Mouse (Mus musculus): Measurements from ENCODE around the gene Tmem178. TPM values are rescaled to one million over a fixed set of nuclear protein-coding genes. Genes with fewer than 3 reads are reported as not detected.
A peak's percentile ranks its signal among the peaks of the same experiment; 100 is the strongest.

The Tmem178 gene
- polyA plus RNA-seq, 1 experiment from 2014 or later = 33.9 TPM

- ATAC-seq (ENCODE audit: low FRiP score) = peak; percentile 41
- H3K36me3 ChIP-seq (replicated peaks; ENCODE audit: control insufficient read depth, insufficient read depth) = no peaks in the 10 kb centered on the region
- no peak for DNase-seq (ENCODE audit: low spot score)
- H3K27me3 ChIP-seq (ENCODE audit: control insufficient read depth, insufficient read depth, low read length) = no peaks in the 10 kb centered on the region
- 71% methylated on average over 12 of the region's 12 CpGs for WGBS
- H3K4me3 ChIP-seq (replicated peaks; ENCODE audit: low read length) = no peak overlapping the region
- 0 out of 2 replicates have a peak overlapping the region, but pooled peaks have one; percentile 16 for H3K4me2 ChIP-seq (replicated peaks)
- peak overlapping the region; percentile 77 for H3K27ac ChIP-seq
- no peaks in the 10 kb centered on the region for H3K9me3 ChIP-seq (ENCODE audit: control insufficient read depth, low read length)
- no peak overlapping the region for H3K9ac ChIP-seq
- peaks cover 12% of the 10 kb centered on the region; the same call in 1 of the 2 replicates for H3K4me1 ChIP-seq (replicated peaks; ENCODE audit: control insufficient read depth, insufficient read depth, low read length)
Observed at GRCm38 (mm10) chr17:80981721-80982411, 37.4 kb downstream of the Tmem178 start.

- WGBS = 5% methylated on average over 8 of the region's 8 CpGs
- no peak overlapping the region for H3K4me3 ChIP-seq (replicated peaks; ENCODE audit: low read length)
- no peaks in the 10 kb centered on the region for H3K36me3 ChIP-seq (replicated peaks; ENCODE audit: control insufficient read depth, insufficient read depth)
- H3K27me3 ChIP-seq (ENCODE audit: control insufficient read depth, insufficient read depth, low read length) = no peaks in the 10 kb centered on the region
- H3K4me2 ChIP-seq (replicated peaks) = 0 out of 2 replicates have a peak overlapping the region, but pooled peaks have one; percentile 16
- no peaks in the 10 kb centered on the region for H3K9me3 ChIP-seq (ENCODE audit: control insufficient read depth, low read length)
- peak; percentile 88 for DNase-seq (ENCODE audit: low spot score)
- H3K9ac ChIP-seq = no peak overlapping the region
- peaks cover 12% of the 10 kb centered on the region; the same call in 1 of the 2 replicates for H3K4me1 ChIP-seq (replicated peaks; ENCODE audit: control insufficient read depth, insufficient read depth, low read length)
- H3K27ac ChIP-seq = peak overlapping the region; percentile 77
- ATAC-seq (ENCODE audit: low FRiP score) = peak; percentile 86
Observed at GRCm38 (mm10) chr17:80982412-80982787, 38.0 kb downstream of the Tmem178 start.

- H3K27me3 ChIP-seq (ENCODE audit: control insufficient read depth, insufficient read depth, low read length) = no peaks in the 10 kb centered on the region
- H3K27ac ChIP-seq = no peak overlapping the region
- peaks cover 12% of the 10 kb centered on the region; the same call in 1 of the 2 replicates for H3K4me1 ChIP-seq (replicated peaks; ENCODE audit: control insufficient read depth, insufficient read depth, low read length)
- no peak overlapping the region for H3K9ac ChIP-seq
- no peak overlapping the region for H3K4me3 ChIP-seq (replicated peaks; ENCODE audit: low read length)
- ATAC-seq (ENCODE audit: low FRiP score) (no peak), DNase-seq (ENCODE audit: low spot score) (no peak)
- no peaks in the 10 kb centered on the region for H3K9me3 ChIP-seq (ENCODE audit: control insufficient read depth, low read length)
- no peaks in the 10 kb centered on the region for H3K36me3 ChIP-seq (replicated peaks; ENCODE audit: control insufficient read depth, insufficient read depth)
- H3K4me2 ChIP-seq (replicated peaks) = no peak overlapping the region
- WGBS = 74% methylated on average over 10 of the region's 10 CpGs
Observed at GRCm38 (mm10) chr17:80982976-80983375, 38.5 kb downstream of the Tmem178 start.

- Histone ChIP-seq H3K9ac (no peak overlapping the region), H3K9me3 (ENCODE audit: control insufficient read depth, low read length) (no peaks in the 10 kb centered on the region), H3K4me1 (replicated peaks; ENCODE audit: control insufficient read depth, insufficient read depth, low read length) (peaks cover 4% of the 10 kb centered on the region; the same call in 1 of the 2 replicates), H3K4me3 (replicated peaks; ENCODE audit: low read length) (no peak overlapping the region), H3K27ac (no peak overlapping the region), H3K4me2 (replicated peaks) (no peak overlapping the region), H3K27me3 (ENCODE audit: control insufficient read depth, insufficient read depth, low read length) (no peaks in the 10 kb centered on the region), H3K36me3 (replicated peaks; ENCODE audit: control insufficient read depth, insufficient read depth) (no peaks in the 10 kb centered on the region)
- ATAC-seq (ENCODE audit: low FRiP score) (no peak), DNase-seq (ENCODE audit: low spot score) (no peak)
- 60% methylated on average over 8 of the region's 8 CpGs for WGBS
Observed at GRCm38 (mm10) chr17:80991535-80992127, 47.2 kb downstream of the Tmem178 start.

- no peaks in the 10 kb centered on the region for H3K27me3 ChIP-seq (ENCODE audit: control insufficient read depth, insufficient read depth, low read length)
- ATAC-seq (ENCODE audit: low FRiP score) (no peak), DNase-seq (ENCODE audit: low spot score) (no peak)
- H3K27ac ChIP-seq = no peak overlapping the region
- H3K9me3 ChIP-seq (ENCODE audit: control insufficient read depth, low read length) = no peaks in the 10 kb centered on the region
- H3K9ac ChIP-seq = no peak overlapping the region
- H3K4me1 ChIP-seq (replicated peaks; ENCODE audit: control insufficient read depth, insufficient read depth, low read length) = peaks cover 4% of the 10 kb centered on the region; the same call in 1 of the 2 replicates
- no peak overlapping the region for H3K4me2 ChIP-seq (replicated peaks)
- peaks cover 4% of the 10 kb centered on the region; the same call in 1 of the 2 replicates for H3K36me3 ChIP-seq (replicated peaks; ENCODE audit: control insufficient read depth, insufficient read depth)
- WGBS = 82% methylated on average over 2 of the region's 2 CpGs
- H3K4me3 ChIP-seq (replicated peaks; ENCODE audit: low read length) = no peak overlapping the region
Observed at GRCm38 (mm10) chr17:80997226-80997625, 52.8 kb downstream of the Tmem178 start.

GRCm38 (mm10) chr17:80998958-80999357, 54.5 kb downstream of the Tmem178 start:
- Histone ChIP-seq H3K4me3 (replicated peaks; ENCODE audit: low read length) (no peak overlapping the region), H3K4me2 (replicated peaks) (no peak overlapping the region), H3K9ac (no peak overlapping the region), H3K9me3 (ENCODE audit: control insufficient read depth, low read length) (no peaks in the 10 kb centered on the region), H3K36me3 (replicated peaks; ENCODE audit: control insufficient read depth, insufficient read depth) (peaks cover 4% of the 10 kb centered on the region; the same call in 1 of the 2 replicates), H3K27me3 (ENCODE audit: control insufficient read depth, insufficient read depth, low read length) (no peaks in the 10 kb centered on the region), H3K4me1 (replicated peaks; ENCODE audit: control insufficient read depth, insufficient read depth, low read length) (no peaks in the 10 kb centered on the region), H3K27ac (no peak overlapping the region)
- no peak for ATAC-seq (ENCODE audit: low FRiP score)
- no peak for DNase-seq (ENCODE audit: low spot score)
- WGBS = 43% methylated on average over 6 of the region's 6 CpGs

- 0 out of 2 replicates have a peak, but pooled peaks cover 6% of the 10 kb centered on the region for H3K4me1 ChIP-seq (replicated peaks; ENCODE audit: control insufficient read depth, insufficient read depth, low read length)
- DNase-seq (ENCODE audit: low spot score) (no peak), ATAC-seq (ENCODE audit: low FRiP score) (no peak)
- peaks cover 4% of the 10 kb centered on the region; the same call in 1 of the 2 replicates for H3K36me3 ChIP-seq (replicated peaks; ENCODE audit: control insufficient read depth, insufficient read depth)
- no peak overlapping the region for H3K9ac ChIP-seq
- H3K9me3 ChIP-seq (ENCODE audit: control insufficient read depth, low read length) = no peaks in the 10 kb centered on the region
- no peak overlapping the region for H3K4me2 ChIP-seq (replicated peaks)
- no peak overlapping the region for H3K4me3 ChIP-seq (replicated peaks; ENCODE audit: low read length)
- no peaks in the 10 kb centered on the region for H3K27me3 ChIP-seq (ENCODE audit: control insufficient read depth, insufficient read depth, low read length)
- H3K27ac ChIP-seq = no peak overlapping the region
- WGBS = 61% methylated on average over 12 of the region's 12 CpGs
Observed at GRCm38 (mm10) chr17:81001010-81001409, 56.6 kb downstream of the Tmem178 start.

- no peak overlapping the region for H3K27ac ChIP-seq
- no peak overlapping the region for H3K9ac ChIP-seq
- no peaks in the 10 kb centered on the region for H3K9me3 ChIP-seq (ENCODE audit: control insufficient read depth, low read length)
- H3K4me1 ChIP-seq (replicated peaks; ENCODE audit: control insufficient read depth, insufficient read depth, low read length) = 0 out of 2 replicates have a peak, but pooled peaks cover 6% of the 10 kb centered on the region
- no peak overlapping the region for H3K4me2 ChIP-seq (replicated peaks)
- DNase-seq (ENCODE audit: low spot score) (no peak), ATAC-seq (ENCODE audit: low FRiP score) (no peak)
- H3K4me3 ChIP-seq (replicated peaks; ENCODE audit: low read length) = no peak overlapping the region
- peaks cover 4% of the 10 kb centered on the region; the same call in 1 of the 2 replicates for H3K36me3 ChIP-seq (replicated peaks; ENCODE audit: control insufficient read depth, insufficient read depth)
- no peaks in the 10 kb centered on the region for H3K27me3 ChIP-seq (ENCODE audit: control insufficient read depth, insufficient read depth, low read length)
- 54% methylated on average over 4 of the region's 4 CpGs for WGBS
Observed at GRCm38 (mm10) chr17:81001647-81002046, 57.2 kb downstream of the Tmem178 start.

- 89% methylated on average over 5 of the region's 5 CpGs for WGBS
Observed at GRCm38 (mm10) chr17:81002130-81002529, 57.7 kb downstream of the Tmem178 start.

More at GRCm38 (mm10) chr17:81002130-81002529, 57.7 kb downstream of the Tmem178 start:
- no peak overlapping the region for H3K9ac ChIP-seq
- H3K27ac ChIP-seq = no peak overlapping the region
- DNase-seq (ENCODE audit: low spot score) (no peak), ATAC-seq (ENCODE audit: low FRiP score) (no peak)
- H3K4me1 ChIP-seq (replicated peaks; ENCODE audit: control insufficient read depth, insufficient read depth, low read length) = 0 out of 2 replicates have a peak, but pooled peaks cover 6% of the 10 kb centered on the region
- no peaks in the 10 kb centered on the region for H3K27me3 ChIP-seq (ENCODE audit: control insufficient read depth, insufficient read depth, low read length)
- H3K4me2 ChIP-seq (replicated peaks) = no peak overlapping the region
- no peaks in the 10 kb centered on the region for H3K9me3 ChIP-seq (ENCODE audit: control insufficient read depth, low read length)
- H3K4me3 ChIP-seq (replicated peaks; ENCODE audit: low read length) = no peak overlapping the region
- peaks cover 4% of the 10 kb centered on the region; the same call in 1 of the 2 replicates for H3K36me3 ChIP-seq (replicated peaks; ENCODE audit: control insufficient read depth, insufficient read depth)
